ENCODE assay signal across 7 mouse cellular contexts in the genomic region with DNA sequence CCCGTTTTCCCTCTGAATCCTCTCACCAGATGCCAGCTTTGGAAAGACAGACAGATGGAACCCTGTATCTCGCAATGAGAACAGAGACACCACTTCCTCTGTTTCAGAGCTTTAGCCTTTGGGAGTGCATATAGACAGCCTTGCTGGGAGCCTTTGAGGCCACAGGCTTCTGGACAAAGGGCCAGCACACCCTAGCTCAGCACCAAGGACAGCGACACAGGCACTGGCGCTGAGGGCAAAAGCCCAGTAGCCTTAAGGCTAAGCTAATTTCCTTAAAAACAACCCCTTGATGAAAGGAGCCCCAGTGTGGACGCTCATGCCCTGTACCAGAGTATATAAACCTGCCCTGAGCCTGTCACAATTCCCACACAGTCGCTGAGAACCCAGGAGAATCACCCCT.
DNase-seq lines count a peak whose midpoint lies in the region.

No protein-coding gene starts in this region.

- peak; percentile 21 for DNase-seq in lung, postnatal 10 days
- DNase-seq in lung, postnatal 36 days = no peak
- DNase-seq in adrenal gland, adult 18-20 months (ENCODE audit: low spot score in 2 of 2) = peak; percentile 20 to 38
- peak; percentile 79 for DNase-seq in embryonic facial prominence, embryonic 10.5 days (ENCODE audit: low spot score)
- DNase-seq in ovary, postnatal 14 days (ENCODE audit: low spot score) = peak; percentile 49
- DNase-seq in left cerebral cortex, adult 18-20 months (ENCODE audit: low spot score in 2 of 2) = no peak
- no peak for DNase-seq in B cell, adult 2 months

- no peaks in the 10 kb centered on the region for H3K9me3 ChIP-seq in embryonic facial prominence, embryonic 10.5 days

- no peak overlapping the region for H3K27ac ChIP-seq in embryonic facial prominence, embryonic 10.5 days (replicated peaks)

- WGBS in embryonic facial prominence, embryonic 10.5 days = 30% methylated on average over 6 of the region's 6 CpGs

- H3K36me3 ChIP-seq in embryonic facial prominence, embryonic 10.5 days (replicated peaks) = no peaks in the 10 kb centered on the region

- H3K27me3 ChIP-seq in embryonic facial prominence, embryonic 10.5 days (replicated peaks; ENCODE audit: low read depth, poor library complexity, severe bottlenecking) = no peaks in the 10 kb centered on the region

- H3K4me1 ChIP-seq in embryonic facial prominence, embryonic 10.5 days = no peaks in the 10 kb centered on the region

- no peak overlapping the region for H3K4me3 ChIP-seq in embryonic facial prominence, embryonic 10.5 days

Comparison
In these comparisons a context has a peak if more than half of its experiments do, and no peak if none do; other contexts are left out.
1. DNase-seq: peak in lung, postnatal 10 days (single experiment), adrenal gland, adult 18-20 months (2 of 2), embryonic facial prominence, embryonic 10.5 days (single experiment) and ovary, postnatal 14 days (single experiment); none in lung, postnatal 36 days (single experiment), left cerebral cortex, adult 18-20 months (0 of 2) and B cell, adult 2 months (0 of 2).